Mouse (Mus musculus): ENCODE data around the gene Cct7.

The Cct7 gene

DNA sequence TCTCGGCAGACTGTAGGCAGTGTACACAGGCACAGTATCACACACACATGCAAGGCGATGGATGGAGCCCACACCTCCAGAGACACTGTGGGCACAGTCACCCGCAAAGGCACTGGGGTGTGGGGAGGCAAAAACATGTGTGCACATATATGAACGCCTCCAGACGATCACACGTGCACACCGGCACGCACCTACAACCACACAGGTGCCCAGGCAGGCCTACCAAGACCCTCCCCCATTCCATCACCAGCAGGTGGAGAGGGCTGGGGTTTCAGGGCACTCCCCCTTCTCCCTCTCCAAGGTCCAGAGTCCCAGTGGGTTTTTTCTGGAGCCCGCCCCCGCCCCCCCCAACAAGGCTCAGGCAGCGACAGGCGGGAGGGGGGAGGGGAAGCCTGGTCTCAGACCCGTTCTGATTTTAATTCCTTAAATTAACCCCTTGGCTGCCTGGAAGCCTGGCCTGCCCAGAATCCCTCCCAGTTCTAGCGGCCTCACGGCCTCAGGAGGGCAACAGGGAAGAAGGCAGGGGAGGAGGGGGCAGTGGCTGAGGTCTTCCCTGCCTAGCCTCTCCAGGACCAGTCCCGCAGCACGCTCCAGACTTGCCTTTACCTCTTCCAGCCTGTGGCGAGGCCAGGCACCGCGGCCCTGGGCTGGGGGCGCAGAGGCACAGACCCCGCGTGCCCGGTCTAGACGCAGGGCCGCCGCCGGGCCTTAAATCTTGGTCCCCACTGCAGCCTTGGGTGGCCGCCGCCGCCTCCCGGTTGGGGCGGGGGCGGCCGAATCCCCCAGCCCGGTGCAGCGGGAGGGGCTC lies 51.0 kb downstream of the Cct7 start:
- CTCF ChIA-PET = no interaction called here

DNA sequence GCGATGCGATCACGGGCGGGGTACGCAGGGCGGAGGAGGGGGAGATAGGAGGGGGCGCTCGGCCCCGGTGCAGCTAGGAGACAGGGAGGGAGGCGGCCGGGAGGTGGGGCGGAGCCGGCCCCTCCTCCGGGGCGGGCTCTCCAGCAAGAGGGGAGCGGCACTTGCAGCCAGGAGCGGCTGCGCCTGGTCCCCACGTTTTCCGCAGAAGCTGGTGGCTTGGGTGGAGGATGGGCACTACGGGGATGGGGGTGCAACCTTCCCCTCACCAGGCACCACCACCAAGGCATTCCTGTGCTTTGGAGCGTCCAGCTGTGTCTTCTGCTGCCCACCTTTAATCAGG lies 51.6 kb downstream of the Cct7 start, which contains the start of gene Fbxo41:
TSS of gene Fbxo41 (minus strand) at position 84 of the 340 bp plus-strand sequence.
- CTCF ChIA-PET = no interaction called here

DNA sequence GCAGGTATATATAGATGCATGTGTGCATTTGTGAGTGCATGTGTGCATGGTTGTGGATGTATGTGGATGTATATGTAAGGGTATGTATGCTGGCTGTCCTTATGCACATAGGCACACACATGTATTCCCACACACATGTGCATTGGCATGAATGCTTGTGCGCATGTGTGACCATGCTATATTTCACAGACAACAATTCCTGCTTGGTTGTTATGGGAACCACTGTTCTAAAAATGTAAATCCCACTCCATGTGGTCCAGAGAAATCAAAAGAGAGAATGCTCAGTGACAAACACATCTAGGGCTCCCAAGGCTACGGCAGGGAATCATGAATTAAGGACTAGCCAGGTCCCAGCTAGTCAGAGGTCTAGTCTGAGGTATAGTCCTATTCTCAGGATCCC lies 53.6 kb downstream of the Cct7 start:
- CTCF ChIA-PET = no interaction called here

DNA sequence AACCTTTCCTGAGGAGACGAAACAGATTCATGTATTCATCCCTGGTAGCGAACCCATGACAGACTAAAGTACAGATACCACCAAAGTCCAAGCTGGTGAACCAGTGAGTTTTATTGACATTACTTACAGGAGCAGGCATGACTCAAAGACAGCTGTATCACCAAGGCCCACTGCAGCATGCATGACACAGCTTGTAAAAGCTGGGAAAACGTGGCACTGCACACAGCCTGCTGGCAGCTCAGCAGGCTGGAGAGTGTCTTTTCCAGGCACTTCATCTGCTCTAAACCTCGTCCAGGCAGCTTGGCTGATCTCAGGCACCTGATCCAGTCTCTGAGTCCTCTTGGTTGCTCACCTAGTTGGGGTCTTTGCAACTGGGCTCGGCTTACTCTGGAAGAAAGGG lies 57.3 kb downstream of the Cct7 start:
- CTCF ChIA-PET = no interaction called here

DNA sequence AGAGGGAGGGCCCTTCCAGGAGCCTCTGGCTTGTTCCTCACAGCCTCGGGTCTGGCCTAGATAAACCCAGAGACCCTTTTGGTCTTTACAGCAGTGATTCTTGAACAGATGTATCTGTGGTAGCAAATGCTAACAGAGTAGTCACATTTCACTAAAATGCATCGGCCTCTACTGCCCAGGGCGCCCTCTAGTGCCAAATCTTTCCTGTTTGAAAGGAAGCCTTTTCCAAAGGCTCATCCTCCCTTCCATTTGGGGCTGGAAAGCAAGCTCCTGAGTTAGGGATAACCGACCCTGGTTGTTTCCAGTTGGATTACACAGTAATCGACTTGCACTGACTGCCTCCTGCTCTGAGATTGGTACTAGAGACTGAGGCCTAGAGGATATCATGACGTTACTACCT lies 59.2 kb downstream of the Cct7 start:
- CTCF ChIA-PET = interaction anchor here (0.8 kb wide), 1 partner anchor 45 kb away, joined by 3 read pairs; no protein-coding TSS in a partner anchor

DNA sequence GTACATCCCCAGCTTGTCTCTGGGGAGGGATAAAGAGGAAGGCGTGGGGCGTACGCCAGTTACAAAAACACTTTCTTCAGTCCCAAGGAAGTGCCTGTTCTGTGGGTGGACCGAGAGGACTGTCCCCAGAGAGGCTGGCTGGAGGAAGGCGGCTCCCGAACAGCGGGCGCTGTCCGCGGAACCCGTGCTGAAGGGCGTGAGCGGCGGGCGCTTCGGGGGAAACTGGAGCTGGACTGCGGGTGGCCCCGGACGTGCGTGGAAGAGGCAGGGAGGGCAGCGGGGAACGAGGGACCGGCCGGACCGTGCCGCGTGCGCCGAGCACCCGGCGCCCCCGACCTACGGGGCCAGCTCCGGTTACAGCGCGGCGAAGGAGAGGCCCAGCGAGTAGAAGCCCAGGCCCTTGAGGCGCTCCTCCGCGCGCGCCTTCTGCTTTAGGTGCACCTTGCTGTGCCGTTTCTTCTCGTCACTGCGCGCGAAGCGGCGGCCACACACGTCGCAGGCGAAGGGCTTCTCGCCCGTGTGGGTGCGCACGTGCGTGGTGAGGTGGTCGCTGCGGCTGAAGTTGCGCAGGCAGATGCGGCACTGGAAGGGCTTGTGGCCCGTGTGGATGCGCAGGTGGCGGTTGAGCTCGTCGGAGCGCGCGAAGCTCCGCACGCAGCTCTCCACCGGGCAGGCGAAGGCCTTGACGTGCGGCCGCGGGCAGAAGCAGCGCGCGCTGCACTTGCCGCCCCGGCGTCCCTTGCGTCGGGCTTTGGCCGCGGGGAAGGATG lies 60.2 kb downstream of the Cct7 start:
- CTCF ChIA-PET = interaction anchor here (0.8 kb wide), 1 partner anchor 46 kb away, joined by 3 read pairs; no protein-coding TSS in a partner anchor

DNA sequence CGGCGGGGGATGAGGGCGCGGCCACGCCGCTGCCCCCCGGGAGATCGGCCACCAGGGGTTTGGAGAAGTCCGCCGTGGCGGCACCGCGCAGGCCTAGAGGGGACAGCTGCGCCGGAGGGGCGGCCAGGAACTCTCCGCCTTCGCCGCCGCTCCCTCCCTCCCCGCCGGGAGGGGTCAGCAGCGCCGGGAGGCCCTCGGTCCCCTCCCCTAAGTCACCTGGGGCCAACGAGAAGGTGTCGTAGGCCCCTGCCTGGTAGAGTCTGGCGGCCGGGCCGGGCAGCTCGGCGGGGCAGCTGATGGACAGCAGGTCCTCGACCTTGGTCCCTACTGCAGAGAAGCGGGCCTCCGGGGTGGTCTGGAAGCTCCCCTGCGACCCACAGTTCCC lies 60.7 kb downstream of the Cct7 start:
- CTCF ChIA-PET = no interaction called here

DNA sequence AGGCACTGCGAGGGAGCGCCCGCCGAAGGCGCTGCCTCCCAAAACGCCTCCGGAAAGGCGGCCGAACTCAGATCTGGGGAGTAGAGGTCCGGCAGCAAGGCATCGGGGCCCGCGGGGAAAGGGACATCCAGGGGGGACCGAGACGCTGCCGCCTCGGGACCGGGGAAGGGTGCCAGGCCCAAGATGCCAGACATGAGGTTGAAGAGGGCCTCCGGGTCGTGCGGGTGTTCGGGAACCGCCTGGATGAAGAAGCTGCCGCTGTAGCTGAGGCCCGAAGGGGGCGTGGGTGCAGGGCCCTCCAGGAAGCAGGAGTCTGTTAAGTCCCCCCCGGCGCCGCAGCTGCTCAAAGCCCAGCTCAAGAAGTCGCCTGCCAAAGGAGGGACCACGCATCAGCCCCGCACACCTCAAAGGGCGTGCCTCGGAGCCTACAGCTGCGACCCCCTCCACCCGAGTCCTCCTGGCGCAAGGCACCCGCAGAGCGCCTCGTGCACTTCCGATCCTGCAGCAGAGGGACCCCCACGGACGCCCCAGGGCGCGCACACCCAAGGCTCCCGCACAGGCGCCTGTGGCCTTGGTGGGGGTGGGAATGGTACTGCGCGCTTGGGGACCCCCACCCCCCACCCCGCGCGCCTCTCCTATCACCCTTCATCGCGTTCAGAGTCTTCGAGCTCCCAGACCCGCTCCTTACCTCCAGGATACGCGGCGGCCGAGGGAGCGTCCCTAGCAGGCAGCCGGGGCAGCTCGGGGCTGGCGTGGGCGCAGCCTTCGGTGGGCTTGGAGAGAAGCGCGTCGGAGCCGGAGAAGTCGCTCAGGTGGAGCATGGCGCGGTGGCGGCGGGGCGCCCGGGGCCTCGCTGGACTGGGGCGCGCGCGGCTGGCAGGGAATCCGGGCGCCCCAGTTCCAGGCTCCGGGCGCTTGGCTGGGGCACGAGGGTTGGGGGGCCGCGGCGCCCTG lies 61.5 kb downstream of the Cct7 start:
- CTCF ChIA-PET = no interaction called here

DNA sequence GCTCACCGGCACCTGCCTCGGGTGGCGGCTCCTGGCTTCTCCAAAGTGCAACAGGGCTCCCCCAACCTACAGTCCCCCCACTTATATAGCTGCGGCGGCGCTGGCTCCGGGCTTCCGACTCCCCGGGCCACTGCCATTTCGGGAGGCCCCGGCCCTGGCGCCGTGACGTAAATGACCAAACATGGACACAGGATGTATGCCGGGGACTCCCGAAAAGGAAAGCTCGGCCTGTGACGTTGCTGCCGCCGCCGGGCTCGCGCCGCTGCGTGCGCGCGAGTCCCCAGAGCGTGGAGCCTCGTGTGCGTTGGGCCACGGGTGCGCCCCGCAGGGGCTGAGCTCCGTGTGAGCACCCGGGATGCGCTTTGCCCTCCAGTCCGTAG lies 62.2 kb downstream of the Cct7 start, which contains the start of gene Egr4:
TSS of gene Egr4 (minus strand) at position 59 of the 380 bp plus-strand sequence.
- CTCF ChIA-PET = no interaction called here

DNA sequence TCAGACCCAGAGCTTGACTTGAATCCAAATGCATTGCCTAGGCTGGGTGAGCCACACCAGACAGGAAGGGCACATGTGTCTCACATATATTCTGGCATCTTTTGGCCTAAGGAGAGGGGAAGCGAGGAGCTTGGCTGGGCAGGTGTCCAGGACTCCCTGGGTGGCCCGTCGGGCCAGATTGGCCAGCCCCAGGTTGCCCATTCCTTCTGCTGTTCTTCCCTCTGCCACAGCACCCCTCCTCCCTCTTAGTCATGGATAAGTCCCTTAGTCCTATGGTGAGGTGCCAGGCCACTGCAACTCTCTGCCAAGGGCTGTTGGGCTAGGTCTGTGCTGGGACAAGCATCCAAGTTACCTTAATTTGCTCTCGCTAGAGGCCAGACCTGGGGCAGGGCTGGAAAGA lies 64.6 kb downstream of the Cct7 start:
- CTCF ChIA-PET = no interaction called here

All from spleen, embryonic (tissue).